Mouse (Mus musculus) naive thymus-derived CD4-positive, alpha-beta T cell, adult 2 months (primary cell): ENCODE measurements around the gene Sh3bp5.

Source experiments
- DNase-seq: peaks from one replicate; pipeline ENCODE4 v3.0.0-alpha.2; 2011; ENCODE audit warnings: low read depth

The Sh3bp5 gene

DNA sequence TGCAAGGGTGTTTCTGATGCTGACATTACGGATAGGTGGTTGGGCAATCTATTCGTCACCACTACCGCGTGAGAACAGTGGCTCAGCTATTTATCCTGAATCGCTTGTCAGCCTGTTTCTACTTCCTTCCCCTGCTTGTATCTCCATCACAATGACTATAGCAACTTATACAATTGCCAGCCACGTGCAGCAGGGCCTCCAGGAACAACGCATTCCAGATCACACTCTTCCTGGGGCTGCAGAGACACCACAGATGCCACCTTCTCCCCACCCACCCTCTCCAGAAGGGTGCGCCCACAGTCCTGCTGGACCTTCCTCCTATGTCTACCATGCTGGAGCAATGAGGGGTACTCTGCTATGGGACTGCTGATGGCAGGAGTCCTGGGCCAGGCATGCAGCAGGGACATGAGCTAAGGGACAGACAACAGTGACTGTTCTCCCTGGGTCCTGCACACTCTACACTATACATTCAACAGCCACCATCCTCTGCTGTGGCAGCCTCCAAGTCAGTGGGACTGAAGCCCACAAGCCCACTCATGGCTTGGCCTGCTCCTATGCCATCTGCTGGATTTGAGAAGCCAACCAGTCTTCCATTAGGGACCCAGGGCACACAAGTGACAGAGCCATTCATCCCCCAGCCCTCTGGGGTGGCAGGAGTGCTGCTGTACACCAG lies 42.9 kb downstream of the Sh3bp5 start:
- no peak for DNase-seq

- no peak for DNase-seq
These were observed 43.6 kb downstream of the Sh3bp5 start for GRCm38 (mm10) chr14:31392300-31392699.

DNA sequence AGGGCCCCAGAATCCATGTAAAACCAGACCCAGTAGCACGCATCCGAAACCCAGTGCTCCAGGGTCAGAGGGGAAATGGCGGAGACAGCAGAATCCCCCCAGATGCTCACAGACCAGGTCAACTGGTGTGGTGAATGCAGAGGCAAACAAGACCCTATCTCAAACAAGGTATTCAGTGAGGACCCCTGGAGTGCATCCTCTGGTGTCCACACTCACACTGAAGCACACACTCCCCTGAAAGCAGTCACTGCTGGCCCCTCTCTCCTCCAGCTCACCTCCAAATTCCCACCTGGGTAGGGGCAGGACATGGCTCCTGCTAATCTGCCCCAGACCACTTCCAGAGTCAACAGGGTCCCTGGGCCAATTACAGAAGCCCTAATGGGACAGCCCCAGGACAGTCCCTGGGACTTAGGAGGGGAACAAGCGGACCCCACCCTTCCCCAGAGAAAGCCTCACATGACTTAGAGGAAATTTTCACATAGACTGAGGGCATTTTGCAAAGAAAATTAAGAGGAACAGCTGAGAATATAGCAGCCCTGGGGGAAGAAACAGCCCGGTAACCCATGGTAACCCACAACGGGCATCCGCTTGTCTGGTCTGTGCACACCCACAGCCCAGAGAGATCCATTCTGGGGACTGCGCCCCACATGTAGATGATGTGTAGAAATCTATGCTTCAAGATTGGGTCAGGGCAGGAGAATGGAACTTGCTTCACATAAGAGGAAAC lies 46.3 kb downstream of the Sh3bp5 start:
- DNase-seq: no peak

- DNase-seq: peak; percentile 36
These were observed 47.6 kb downstream of the Sh3bp5 start for GRCm38 (mm10) chr14:31388086-31388872.

DNA sequence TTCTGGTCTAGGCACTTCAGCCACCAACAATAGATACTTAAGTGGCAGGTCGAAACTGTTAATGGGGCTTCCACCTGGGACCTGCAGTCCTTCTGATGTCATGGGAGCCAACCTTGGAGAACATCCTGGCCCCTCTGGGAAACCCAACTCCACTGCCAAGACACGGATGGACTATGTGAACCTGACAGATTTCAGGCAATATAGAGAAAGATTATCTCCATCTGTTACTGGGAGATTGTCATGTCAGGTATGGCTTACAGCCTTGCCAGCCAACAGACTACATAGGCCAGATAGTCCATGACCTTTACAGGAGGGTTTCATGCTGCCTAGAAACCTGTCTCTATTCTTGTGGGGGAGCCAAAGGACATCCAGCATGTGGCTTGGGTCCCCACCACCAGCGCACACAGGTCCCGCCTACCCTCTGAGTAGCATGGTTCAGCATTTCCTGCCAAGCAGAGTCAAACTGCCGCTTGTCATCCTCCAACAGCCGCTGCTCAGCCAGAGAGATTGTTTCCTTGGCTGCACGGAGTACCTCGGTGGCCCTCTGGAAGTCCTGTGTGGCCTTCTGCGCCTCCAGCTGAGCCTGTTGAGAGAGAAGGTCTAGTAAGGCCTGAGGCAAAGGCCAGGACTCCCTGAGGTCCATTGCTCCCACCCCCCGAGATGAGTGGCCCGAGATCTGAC lies 48.4 kb downstream of the Sh3bp5 start:
- DNase-seq: peak; percentile 62

- DNase-seq: peak; percentile 82
These were observed 49.7 kb downstream of the Sh3bp5 start for GRCm38 (mm10) chr14:31385977-31386697.

DNA sequence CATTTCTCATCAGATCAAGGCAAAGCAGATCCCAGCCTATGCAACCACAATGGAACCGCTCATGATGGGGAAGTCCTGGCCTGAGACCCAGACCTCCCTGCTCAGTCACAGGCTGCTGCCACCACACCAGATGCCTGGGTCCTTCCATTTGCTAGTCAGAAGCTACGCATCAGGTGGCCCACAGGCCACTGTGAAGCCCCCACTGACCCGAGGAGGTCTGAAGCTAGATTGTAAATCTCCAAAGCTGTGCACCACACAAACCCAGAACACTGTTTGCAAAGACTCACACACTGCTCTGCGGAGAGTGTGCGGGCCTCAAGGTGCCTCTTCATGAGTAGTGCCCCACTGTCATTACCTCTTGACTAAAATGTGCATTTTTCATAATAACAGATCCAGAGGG lies 50.5 kb downstream of the Sh3bp5 start:
- DNase-seq: no peak

- DNase-seq: no peak
These were observed 51.2 kb downstream of the Sh3bp5 start for GRCm38 (mm10) chr14:31384366-31385323.

DNA sequence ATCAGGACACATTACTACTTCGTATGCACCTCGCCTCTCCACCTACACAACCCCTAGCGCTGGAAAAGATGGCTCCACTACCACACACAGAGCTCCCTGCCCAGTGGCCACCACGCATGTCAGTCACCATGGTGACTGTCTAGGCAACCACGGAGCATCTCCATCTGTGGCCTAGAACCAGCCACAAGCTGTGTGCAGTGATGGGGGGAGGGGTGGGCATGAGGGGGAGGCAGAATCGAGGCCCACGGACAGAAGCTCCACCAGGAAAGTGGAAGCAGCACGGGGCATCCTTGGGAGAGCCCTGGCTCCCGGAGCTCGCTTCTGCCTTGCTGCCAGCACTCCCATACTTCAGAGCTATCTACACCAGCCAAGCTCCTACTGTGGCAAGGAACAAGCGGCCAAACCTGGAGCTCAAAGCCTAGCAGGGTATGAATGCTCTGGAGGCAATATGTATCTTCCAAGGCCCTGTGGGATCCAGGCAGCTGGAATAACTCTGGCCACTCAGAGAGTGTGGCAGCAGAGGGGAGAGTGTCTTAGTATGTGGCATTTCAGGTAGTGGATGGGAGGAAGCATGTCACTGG lies 52.3 kb downstream of the Sh3bp5 start:
- DNase-seq: no peak

DNA sequence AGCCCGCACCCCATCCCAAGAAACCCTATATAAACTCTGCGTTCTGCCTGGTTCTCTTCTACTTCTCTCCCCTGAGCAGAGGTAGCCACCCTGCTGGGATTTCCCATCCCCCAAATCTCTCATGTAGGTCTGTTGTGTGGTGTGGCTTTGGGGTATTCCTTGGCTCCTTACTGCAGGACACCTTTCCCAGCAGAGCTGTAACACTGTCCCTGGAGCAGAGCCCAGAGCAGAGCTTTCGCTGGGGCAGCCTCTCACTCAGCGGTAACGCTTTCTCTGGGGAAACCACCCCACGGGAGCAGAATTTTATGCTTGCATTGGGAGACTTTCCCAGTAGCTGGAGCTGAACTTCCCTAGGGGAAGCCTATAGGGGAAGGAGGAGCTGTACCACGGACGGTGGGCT lies 53.6 kb downstream of the Sh3bp5 start:
- DNase-seq: no peak

DNA sequence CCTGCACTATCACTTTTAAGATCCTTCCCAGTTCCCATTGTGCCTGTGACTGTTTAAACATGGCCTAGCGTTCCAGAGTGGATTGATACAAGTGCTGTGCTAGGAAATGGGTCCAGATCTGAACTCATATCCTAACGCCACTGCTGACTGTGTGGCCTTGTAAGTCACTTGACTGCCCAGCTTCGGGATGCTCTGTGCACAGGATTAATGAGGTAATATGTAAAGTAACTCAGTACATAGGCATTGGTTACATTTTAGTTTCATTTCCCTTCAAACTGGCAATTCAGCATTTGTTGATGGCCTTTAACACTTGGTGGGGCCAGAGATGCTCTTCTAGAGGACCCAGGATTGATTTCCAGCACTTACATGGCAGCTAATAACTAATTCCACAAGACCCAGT lies 59.5 kb downstream of the Sh3bp5 start:
- no peak for DNase-seq

DNA sequence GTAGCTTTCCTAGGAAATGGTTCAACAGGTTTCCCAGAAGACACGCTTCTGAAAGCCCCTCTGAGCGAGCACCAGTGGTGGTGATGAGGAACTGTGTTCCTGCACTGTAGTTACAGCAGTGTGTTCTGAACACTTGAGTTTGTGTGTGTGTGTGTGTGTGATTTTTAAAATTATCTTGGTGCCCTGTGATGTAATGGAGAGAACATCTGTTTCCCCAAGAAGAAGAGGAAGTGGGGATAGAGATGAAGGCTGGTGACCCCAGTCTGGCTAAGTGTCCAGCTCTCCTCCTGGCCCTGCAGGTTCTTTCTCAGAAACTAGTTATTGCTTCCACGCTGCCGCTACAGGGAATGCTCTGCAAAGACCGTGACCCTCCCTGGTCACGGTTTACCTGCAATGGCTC lies 61.5 kb downstream of the Sh3bp5 start:
- no peak for DNase-seq

- no peak for DNase-seq
These were observed 66.5 kb downstream of the Sh3bp5 start for GRCm38 (mm10) chr14:31369377-31369776.

GRCm38 (mm10) chr14:31367951-31368350 lies 67.9 kb downstream of the Sh3bp5 start:
- no peak for DNase-seq

DNA sequence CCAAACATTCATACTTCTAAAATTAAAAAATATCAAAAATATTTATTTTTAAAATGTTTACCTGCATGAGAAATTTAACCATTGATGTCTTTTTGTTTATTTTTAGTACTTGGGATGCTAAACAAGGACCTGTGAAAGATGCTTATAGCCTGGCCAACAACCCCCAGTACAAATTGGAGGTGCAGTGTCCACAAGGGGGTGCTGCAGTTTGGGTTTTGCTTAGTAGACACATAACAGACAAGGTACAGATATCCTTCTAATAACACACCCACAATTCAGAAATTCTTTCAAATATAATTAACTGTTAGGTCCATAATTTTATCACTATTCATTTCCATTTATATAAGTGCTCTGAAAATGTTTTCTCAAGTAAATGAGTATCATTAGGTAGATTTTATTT lies 70.5 kb downstream of the Sh3bp5 start:
- DNase-seq: peak; percentile 85

DNA sequence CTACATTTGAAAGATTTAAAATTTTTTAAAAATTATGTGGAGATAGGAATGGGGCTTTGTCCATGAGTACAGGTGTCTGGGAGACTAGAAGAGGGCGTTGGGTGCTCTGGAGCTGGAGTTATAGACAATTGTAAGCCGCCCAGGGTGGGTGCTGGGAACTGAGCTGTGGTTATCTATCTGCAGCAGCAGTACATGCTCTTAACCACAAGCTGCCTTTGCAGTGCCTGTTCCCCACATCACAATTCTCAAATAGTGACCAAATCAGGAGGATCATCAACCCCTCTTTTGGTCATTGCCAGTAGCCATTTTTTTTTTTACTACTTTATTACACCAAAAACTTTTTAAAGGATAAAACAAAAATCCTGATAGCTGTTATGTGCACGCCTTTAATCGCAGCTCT lies 71.3 kb downstream of the Sh3bp5 start:
- DNase-seq: no peak

DNA sequence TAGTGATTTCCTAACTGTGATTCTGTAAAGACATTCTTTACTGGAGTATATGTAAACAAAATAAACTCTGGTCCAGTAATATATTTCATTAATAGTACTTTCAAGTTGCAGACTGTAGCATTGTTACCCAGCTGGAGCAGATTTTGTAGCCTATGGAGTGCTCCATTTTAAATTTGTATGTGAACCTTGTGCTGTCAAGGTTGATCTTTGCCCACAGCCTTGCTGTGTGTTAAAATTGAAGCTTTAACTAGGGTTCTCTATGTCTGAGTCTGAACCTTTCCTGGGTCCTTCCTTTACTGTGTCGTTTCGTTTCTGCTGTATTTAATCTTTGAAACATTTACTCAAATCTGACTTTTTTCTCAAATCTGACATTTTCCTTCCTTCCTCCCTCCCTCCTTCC lies 73.6 kb downstream of the Sh3bp5 start:
- no peak for DNase-seq

- no peak for DNase-seq
These were observed 90.5 kb downstream of the Sh3bp5 start for GRCm38 (mm10) chr14:31345367-31345766.

DNA sequence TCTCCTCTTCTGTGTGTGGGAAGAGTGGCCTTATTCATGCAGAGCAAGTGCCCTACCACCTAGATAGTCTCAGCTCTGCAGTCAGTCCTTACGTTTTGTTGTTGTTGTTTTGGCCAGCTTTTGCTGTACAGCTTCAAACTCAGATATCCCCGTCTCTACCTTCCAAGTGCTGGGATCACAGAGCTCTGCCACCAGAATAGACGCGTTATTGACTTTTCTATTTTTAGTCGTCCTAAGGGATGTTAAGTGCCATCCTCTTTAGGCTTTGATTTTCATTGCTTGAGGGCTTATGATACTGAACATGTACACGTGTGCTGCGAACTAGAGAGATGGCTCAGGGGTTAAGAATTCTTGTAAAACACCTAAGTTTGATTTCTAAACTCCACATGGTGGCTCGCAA lies 92.6 kb downstream of the Sh3bp5 start:
- no peak for DNase-seq

DNA sequence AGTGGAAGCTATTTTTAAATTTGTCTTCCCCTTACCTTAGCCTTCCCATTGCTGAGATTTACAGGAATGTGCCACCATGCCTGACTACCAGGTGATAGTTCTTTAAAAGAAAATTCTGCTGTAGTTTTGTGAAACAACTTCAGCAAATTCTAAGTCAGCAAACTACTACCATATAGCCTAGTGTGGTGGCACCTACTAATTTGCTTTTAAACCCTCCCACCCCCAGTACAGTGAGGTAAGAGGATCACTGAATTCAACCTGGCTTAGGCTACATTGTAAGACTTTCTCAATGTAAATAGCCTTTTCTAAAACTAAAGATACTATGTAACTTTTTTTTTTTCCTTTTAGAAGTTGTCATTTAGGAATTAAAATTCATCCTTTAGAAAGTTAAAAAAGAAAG lies 97.9 kb downstream of the Sh3bp5 start:
- DNase-seq: no peak
